Mouse (Mus musculus): ENCODE data around the gene Sik1.
"Not testable (repeated sequence)": the region's sequence is repeated elsewhere in the genome, so short reads cannot be mapped to it uniquely, and the experiment has no call there.

The Sik1 gene

DNA sequence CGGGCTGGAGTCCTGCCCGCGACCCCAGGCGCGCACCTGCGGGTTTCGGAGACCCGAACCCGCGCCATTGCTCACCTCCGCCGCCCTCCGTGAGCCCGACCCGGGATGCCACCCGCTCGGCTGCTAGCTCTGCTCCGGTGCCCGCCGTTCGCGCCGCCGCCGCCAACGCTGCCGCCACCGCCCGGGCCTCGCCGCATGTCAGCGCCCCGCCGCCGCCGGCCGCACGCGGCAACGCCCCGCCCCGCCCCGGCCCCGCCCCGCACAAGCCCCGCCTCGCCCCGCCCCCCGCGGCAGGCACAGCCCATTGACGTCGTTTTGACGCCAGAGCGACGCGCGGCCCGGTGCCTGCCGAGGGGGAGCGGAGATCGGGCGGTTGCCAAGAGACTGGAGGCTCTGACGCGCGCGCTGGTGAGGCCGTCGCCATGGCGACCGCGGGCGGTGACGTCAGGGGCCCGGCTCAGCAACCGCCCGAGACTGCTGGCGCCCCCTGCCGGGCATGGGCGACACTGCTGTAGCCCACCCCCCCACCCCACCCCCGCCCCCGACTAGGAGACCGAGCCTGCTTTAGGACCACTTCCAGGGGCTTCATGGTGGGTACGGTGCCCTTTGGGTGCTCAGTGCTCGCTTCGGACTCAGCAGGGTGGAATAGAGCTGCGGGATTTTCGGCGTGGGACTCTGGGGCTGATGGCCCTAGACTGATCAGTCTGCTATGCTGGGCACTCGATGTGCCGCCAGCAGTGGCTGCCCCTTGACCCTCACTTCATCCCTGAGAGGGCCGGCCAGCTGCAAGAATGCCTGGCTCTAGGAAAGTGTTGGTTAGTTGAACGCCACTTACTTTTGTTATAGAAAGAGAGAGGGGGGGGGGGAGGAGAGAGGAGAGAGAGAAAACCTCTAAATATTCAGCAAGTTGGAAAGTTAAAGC is at the start of gene Sik1:
Sik1 (minus strand) TSS at position 208 of the 922 bp plus-strand sequence.
- DNase-seq (ENCODE audit: extremely low read depth, insufficient read length, low spot score): peak; percentile 91

DNA sequence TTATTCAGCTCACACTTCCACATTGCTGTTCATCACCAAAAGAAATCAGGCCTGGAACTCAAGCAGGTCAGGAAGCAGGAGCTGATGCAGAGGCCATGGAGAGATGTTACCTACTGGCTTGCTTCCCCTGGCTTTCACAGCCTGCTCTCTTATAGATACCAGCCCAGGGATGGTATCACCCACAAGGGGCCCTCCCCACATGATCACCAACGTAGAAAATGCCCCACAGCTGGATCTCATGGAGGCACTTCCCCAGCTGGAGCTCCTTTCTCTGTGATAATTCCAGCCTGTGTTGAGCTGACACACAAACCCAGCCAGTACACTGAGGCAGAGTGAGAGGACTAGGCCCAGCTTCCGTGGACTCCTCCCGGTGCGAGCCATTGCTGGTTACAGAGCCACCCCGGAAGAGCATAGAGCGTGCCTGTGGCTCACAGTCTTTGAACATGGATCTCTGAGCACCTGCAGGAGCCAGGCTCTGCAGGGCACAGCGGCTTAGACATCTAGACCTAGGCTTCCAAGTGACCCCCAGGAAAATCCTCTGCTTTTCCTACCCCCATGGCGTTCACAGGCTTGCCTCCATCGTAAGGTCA is 49.7 kb upstream of the Sik1 start:
- DNase-seq (ENCODE audit: extremely low read depth, insufficient read length, low spot score): no peak

DNA sequence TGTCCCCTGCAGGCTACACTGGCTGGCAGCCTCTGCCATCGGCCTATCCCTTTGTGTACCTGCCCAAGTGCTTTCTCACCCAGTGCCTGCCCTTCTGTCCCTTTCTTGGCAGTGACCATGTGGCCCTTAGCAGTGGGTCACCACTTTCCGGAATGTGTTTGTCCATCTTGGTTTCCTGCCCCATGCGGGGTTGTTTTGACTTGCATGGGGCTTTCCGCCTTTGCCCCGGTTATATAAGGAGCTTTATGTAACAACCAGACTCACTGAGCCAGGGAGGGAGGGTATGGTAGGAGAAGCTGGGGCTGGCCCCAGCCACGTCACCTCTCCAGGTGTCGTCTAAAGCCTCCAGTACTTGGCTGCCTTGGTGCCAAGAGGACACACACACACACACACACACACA is 48.4 kb upstream of the Sik1 start:
- DNase-seq (ENCODE audit: extremely low read depth, insufficient read length, low spot score): no peak

DNA sequence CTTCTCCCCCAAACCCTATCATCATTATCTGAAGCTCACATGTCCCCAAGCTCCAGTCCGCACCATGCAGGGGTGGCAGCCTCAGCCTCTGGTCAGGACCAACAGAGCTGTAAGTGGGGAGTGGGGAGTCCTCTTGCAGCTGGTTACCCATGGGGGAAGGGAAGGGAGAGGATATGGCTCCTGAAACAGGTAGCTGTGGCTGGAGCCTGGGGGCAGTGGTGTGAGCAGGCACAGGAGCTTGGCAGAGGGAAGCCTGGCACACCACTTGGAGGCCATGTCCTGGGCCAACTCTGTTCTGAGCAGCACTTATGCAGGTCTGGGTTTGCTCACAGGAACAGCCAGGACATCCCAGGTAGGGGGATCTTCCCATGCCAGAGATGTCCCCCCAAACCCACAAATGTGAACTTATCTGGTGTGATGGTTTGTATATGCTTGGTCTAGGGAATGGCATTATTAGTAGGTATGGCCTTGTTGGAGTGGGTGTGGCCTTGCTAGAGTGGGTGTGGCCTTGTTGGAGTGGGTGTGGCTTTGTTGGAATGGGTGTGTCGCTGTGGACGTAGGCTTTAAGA is 47.1 kb upstream of the Sik1 start:
- DNase-seq (ENCODE audit: extremely low read depth, insufficient read length, low spot score): no peak

DNA sequence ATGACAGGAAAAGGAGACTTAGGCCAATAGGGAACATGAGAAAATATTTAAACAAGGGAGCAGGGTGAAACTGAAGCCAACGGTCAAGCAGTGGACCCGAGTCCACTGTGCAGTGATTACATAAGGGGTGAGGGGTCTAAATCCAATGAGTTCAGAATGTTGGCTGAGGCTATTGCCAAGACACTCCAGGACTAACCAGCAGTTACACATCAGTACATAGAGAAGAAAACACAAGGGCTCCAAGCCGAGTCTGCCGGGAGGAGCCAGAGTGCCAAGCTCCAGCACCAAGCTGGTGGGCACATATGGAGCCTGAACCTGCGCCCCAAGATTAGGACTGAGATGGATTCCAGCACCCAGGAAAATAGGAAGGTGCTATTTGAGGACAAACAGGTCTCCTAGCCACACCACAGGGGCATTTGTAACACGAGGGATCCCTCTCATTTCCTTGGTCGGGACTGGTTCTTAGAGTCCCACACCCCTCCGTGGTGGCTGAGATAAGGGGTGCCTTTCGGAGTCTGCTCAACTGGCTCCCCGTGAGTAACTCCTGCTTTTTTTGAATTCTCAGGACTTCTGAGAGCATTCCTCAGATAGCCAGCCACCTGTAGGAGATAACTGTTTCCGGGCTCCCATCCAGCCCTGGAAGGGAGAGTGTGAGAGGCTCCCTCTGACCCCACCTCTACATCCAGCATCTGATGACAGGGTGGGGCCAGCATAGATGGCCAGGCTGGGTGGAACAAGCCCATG is 46.0 kb upstream of the Sik1 start:
- DNase-seq (ENCODE audit: extremely low read depth, insufficient read length, low spot score): no peak

DNA sequence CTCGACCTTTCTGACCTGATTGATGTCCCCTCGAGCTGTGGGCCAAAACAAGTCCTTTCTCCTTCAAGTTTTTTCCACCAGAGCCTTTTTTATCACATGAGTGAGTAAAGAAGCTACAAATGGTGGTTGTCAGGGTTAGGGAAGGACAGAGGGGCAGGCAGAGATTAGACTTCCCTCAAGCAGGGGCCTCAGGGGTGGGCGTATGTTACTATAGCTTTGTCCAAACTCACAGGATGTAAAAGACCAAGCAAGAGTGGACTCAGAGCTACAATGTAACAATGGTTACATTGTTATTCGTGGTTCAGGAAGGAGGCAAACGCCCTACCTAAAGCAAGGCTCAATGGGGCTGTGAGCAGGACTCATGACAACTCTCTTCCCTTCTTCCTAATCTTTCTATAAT is 43.3 kb upstream of the Sik1 start:
- no peak for DNase-seq (ENCODE audit: extremely low read depth, insufficient read length, low spot score)

DNA sequence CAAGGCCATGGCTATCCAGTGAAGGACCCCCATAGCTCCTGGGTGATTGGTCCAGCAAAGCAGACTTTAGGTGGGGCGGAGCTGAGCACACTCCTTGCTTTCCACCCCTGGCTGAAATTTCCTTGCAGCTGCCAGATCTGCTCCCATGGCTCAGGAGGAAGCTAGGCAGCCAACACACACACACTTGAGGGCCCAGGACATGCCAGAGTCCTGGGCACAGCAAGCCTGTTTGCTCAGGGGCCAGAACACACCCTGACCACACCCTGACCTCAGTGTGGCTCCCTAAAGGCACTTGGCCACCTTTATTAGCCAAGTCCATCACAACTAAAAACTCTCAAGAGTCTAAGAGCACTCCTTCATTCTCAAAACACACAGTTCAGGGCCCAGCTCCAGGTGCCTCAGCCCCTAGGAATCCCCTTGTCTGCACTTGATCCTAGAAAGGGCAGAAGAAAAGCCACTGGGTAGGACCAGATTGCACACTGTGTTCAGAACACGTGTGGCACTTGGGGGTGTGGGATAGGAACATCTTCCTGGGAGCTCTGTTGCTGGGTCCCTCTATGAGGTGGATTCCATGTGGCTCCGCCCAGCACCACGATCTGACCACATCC is 41.7 kb upstream of the Sik1 start:
- DNase-seq (ENCODE audit: extremely low read depth, insufficient read length, low spot score): peak; percentile 69

DNA sequence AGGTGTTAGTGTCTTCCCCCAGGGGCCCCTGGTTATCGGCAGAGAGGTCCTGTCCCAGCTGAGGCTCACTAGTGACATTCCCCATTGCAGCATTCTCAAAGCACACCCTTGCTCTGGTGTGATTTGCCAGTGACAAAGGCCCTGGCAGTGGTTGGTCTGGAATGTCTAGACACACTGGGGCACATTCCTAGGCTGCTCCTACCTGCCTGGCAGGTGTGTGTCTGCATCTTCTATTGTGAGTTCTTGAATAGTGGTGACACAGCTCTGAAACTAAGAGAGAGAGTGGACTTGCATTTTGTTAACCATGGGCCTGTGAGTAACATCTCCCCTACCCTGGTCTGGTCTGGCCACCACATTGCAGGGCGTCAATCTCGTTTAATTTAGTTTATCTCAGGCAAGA is 41.1 kb upstream of the Sik1 start:
- no peak for DNase-seq (ENCODE audit: extremely low read depth, insufficient read length, low spot score)

DNA sequence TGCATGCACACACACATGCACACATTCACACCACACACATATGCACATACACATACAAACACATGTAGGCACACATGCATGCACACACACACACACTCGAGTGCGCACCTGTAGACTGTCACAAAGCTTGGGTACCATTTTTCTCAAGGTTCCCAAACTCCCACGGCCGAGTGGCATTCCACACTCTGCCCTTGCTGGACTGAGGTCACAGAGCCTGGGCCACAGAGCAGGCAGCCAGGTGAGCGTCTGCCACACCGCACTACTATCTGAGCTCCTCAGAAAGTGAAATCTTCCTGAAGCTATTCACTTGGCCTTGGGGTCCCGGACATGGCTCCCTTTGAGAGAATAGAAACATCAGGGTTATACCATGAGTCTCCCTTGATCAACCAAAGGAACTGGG is 40.7 kb upstream of the Sik1 start:
- no peak for DNase-seq (ENCODE audit: extremely low read depth, insufficient read length, low spot score)

DNA sequence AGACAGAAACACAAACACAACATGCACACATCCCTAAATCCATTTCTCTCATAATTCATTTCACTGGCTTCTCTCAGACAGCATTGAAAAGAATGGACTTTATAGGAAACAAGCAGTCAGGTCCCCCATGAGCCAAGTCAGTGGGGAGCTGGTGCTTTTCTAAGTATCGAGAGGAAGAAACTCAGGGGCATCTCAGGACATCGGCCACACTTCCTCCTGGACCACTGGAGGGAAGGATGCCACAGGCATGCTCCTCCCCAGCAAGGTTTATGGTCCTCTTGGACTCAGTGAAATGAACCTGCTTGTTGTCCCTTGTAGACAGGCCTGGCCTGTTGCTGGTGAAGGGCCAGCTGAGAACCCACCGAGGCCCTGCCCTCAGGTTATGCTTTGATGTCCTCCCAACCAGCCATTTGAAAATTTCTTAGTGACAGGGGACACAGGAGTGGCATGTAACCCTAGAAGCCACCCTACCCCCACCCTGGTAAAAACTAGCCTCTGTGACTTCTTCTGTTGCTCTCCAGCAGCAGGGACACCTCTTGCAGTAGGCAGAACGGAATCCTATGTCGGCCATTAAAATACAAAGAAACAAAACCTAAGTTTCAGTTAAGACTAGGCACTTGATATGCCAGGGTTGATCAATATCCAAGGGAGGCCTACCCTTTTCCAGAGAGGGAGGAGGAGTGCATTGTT is 37.9 kb upstream of the Sik1 start:
- DNase-seq (ENCODE audit: extremely low read depth, insufficient read length, low spot score): no peak

DNA sequence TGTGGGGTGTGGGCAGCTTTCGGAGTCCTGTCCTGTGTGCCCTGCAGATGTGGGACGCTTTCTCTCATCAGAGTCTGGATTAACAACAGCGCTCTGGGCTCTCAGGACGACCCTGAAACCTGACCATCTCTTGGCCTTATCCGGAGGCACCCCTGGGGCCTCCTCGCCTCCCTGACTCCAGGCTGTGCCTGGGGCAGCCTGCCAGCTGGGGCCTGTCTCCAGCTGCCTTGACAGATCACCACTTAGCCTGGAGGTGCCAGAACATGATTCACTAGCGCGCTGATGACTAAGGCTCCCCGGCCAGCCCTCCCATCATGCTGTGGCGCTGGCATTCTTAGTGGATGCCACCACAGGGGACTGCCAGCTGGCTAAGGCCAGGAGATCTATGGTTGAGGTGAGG is 37.1 kb upstream of the Sik1 start:
- DNase-seq (ENCODE audit: extremely low read depth, insufficient read length, low spot score): peak; percentile 92

DNA sequence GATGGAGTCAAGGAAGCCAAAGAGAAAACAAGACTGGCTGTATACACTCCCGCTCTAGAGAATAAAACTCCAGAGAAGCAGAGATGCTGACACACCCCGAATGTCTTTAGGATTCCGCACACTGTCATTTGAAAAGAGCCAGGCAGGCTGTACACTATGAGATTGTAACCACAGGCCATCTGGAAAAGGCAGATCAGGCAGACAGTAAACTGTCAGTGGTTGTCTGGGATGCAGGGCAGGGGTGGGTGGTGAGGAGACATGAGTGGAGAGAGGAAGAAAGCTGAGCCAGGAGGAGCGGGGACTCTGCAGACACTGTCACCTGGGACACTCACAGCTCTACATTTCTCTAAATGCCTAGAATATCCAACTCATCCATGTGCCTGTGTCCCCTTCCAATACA is 36.3 kb upstream of the Sik1 start:
- no peak for DNase-seq (ENCODE audit: extremely low read depth, insufficient read length, low spot score)

DNA sequence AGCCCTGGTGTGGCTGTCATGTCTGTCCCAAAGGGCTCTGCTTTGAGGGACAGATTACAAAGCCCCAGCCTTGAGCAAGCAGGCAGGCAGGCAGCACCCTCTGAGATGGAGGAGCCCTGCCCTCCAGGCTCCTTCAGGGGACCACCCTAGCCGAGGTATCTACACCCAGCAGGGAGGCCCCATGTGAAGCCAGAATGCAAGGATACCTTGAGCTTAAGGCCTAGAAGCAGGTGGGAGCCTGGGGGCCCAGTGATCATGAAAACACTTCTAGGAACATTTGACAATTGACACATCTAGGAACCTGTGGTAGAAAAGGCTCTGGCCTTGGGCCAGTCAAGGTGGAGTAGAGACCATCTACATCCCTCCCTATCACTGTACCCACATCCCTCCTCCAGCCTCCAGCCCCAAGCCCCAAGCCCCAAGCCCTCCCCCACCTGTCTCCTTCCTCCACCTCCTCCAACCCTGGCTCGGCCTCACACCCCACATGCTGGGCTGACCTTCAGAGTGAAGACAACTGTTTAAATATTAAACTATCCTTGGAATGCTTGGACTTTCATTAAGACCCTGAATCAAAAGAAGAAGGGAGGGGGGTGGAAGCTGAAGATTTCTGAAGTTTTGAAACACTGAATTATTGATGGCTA is 34.8 kb upstream of the Sik1 start:
- no peak for DNase-seq (ENCODE audit: extremely low read depth, insufficient read length, low spot score)

DNA sequence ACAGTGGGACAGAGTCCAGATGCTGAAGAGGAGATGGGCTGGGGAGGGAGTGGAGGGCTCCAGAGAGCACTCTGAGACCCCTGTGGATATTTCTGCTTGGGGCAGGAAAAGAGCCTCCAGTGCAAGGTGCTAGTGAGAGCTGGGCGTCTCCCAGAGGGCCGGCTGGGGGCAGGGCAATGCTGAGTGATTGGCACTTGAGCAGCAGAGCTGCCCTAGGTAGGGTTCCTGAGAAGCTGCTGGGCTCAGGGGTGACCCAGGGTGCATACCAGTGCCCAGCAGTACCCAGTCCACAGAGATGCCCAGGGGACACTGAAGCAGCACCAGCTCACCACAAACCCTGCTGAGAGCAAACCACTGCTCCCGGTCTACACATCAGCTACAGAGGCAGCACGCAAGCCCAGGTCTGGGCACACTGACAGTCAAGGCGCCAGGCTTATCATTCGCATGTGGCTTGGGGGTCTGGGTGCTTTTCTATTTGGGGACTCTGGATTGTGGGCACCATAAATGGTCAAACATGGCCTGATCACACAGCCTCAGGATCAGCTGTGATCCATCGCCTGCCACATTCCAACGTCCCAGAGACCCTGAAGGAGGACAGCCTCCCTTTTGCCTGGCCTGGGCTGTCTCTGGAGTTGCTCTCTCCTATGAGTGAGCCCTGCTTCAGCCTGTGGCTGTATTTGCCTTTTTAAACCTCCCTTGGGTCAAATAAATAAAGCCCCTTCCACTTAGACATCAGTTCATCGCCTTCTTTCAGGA is 34.0 kb upstream of the Sik1 start:
- no peak for DNase-seq (ENCODE audit: extremely low read depth, insufficient read length, low spot score)

DNA sequence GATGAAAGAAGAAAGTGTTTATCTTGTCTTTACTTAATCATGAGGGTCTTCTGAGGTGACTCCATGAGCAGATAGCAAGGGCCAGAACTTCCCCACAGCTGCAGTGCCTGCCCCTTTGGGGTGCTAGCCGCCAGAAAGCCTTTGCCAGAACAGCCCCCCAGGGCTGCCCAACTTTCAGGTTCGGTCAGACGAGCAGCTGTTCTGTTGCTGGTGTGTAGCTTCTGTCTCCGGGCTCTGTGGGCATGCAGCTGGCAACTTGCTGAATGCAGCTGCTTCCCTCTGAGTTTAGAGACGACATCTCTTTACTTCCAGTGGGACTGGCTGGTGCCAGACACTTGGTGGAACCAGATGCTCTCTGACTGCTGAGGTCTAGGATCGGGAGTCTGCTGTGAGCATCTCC is 32.9 kb upstream of the Sik1 start:
- DNase-seq (ENCODE audit: extremely low read depth, insufficient read length, low spot score): no peak

DNA sequence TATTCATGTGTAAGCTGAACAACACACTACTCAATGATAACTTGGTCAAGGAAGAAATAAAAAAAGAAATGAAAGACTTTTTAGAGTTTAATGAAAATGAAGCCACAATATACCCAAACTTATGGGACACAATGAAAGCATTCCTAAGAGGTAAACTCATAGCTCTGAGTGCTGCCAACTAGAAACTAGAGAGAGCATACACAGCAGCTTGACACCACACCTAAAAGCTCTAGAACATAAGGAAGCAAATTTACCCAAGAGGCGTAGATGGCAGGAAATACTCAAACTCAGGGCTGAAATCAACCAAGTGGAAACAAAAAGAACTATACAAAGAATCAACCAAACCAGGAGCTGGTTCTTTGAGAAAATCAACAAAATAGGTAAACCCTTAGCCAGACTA is 29.1 kb upstream of the Sik1 start:
- DNase-seq (ENCODE audit: extremely low read depth, insufficient read length, low spot score): not testable (repeated sequence)

DNA sequence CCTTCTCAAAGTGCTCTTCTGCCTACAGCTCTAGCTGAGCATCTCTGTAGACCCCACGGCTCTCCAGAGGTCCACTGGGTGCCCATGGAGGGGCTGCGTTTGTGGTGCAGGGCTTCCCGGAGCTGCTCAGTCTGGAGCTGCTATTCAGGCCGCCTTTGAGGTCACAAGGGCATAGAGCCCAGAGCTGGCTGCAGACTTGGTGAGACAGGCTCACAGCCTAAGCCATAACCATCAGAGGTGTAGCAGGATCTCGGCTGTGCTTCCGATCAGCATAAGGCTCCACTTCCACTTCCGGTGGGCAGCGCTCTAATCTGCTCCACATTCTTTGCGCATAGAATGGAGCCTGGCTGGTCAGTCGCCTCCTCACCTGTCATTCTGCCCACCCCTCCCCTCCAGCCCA is 23.8 kb upstream of the Sik1 start:
- DNase-seq (ENCODE audit: extremely low read depth, insufficient read length, low spot score): no peak

DNA sequence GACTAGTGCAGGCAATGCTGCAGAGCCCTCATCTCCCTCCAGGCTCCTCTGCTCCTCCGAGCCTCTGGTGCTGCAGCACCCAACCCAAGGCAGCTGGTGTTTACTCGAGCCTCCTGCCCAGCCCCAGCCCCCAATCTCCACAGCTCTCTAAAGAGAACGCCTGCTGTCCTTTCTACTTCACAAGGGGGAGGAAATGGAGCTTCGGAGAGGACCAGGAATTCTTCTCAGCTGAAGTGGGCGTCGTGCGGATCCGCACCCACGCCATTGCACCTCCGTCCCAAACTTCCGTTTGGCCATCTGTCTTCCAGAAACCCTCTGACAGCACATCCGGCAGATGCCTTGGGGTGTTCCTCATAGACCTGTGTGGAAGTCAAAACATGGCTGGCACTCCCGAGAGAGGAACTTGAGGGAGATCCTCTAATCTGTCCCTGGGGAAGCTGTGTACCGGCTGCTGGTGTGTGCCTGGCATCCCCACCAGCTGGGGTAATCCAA is 22.1 kb upstream of the Sik1 start:
- no peak for DNase-seq (ENCODE audit: extremely low read depth, insufficient read length, low spot score)

DNA sequence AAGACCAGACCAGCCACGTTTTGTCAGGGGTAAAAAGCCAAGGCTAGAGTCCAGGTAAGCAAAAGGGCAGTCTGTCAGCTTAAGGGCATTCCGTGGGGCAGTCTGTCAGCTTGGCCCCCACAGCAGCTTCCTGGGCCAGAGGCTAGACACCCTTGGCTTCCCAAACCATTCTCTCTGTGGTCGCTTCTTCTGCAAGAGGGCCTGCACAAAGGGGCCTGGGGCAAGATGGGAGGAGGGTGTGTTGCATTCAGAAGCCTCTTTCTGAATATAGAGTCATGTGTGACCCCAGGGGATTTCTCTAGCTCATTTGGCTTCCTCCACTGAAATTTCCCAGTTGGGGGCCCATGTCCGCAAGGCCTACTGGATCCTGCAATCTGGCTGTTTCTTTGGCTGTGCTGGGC is 21.6 kb upstream of the Sik1 start:
- DNase-seq (ENCODE audit: extremely low read depth, insufficient read length, low spot score): no peak
